Mouse (Mus musculus) liver, embryonic 14.5 days (tissue): ENCODE measurements around the gene C2cd2.

Experiments
- CTCF ChIP-seq: IDR thresholded peaks from 2 replicates; pipeline ENCODE4 v1.5.1; 2016; ENCODE audit warnings: antibody characterized with exemption, low read depth, control low read depth
- EP300 ChIP-seq: IDR thresholded peaks from 2 replicates; pipeline ENCODE4 v1.6.1; 2016; ENCODE audit warnings: antibody characterized with exemption, low read depth

DNA sequence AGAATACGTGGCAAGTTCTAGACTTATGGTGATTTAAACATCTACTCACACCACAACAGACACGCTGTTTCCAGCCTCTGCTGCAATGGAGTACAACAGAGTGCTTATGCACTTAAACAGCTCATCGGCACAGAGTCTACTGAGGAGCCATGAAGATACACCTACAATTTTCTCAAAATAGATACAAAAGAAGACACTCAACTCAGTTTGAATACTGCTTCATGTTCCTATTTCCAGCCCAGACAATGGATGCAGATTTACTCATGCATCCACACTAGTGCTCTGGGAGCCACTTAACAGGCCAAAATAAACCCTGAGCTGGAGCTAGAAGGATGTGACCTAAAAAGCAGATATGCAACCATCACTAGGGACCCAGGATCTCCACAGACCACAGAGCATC, 153.5 kb downstream of the C2cd2 start:
- TF ChIP-seq CTCF (no peak), EP300 (no peak)
